Mouse (Mus musculus) stomach, postnatal 0 days (tissue): ENCODE data around the gene Mtus2. TPM values are rescaled to one million over a fixed set of nuclear protein-coding genes. Genes with fewer than 3 reads are reported as not detected.

Experiments
- ATAC-seq: fragments of 200-750 bp; cut with Nextera tagmentation; 2 replicates; pipeline ENCODE4 v1.8.0; 2017; ENCODE audit not compliant: low FRiP score, low TSS enrichment
- DNase-seq: peaks from one replicate; pipeline ENCODE4 v3.0.0-alpha.2; 2016; ENCODE audit warnings: low spot score
- H3K27ac ChIP-seq: fragments of 300-500 bp; sonication (generic); replicated peaks from 2 replicates; pipeline ENCODE4 v1.5.1; 2014; ENCODE audit warnings: mild to moderate bottlenecking, control low read depth
- H3K27me3 ChIP-seq: fragments of 300-500 bp; sonication (generic); 2 replicates; pipeline ENCODE4 v1.6.1; 2014; ENCODE audit warnings: low read length; ENCODE audit not compliant: control insufficient read depth, insufficient read depth
- H3K36me3 ChIP-seq: fragments of 300-500 bp; sonication (generic); 2 replicates; pipeline ENCODE4 v1.6.1; 2014; ENCODE audit warnings: low read length, mixed read lengths; ENCODE audit not compliant: control insufficient read depth, insufficient read depth
- H3K4me1 ChIP-seq: fragments of 300-500 bp; sonication (generic); replicated peaks from 2 replicates; pipeline ENCODE4 v1.6.1; 2014; ENCODE audit warnings: antibody characterized with exemption; ENCODE audit not compliant: control insufficient read depth, insufficient read depth
- H3K4me2 ChIP-seq: fragments of 300-500 bp; sonication (generic); replicated peaks from 2 replicates; pipeline ENCODE4 v1.6.1; 2014; ENCODE audit warnings: low read depth, mild to moderate bottlenecking, control low read depth, moderate library complexity
- H3K4me3 ChIP-seq: fragments of 300-500 bp; sonication (generic); 2 replicates; pipeline ENCODE4 v1.5.1; 2014; ENCODE audit warnings: low read depth, low read length, control low read depth
- H3K9ac ChIP-seq: fragments of 300-500 bp; sonication (generic); 2 replicates; pipeline ENCODE4 v1.6.1; 2014; ENCODE audit warnings: mild to moderate bottlenecking, low read length, control low read depth, mixed read lengths
- H3K9me3 ChIP-seq: fragments of 300-500 bp; sonication (generic); 2 replicates; pipeline ENCODE4 v1.6.1; 2016; ENCODE audit warnings: low read length; ENCODE audit not compliant: control insufficient read depth
- CTCF ChIP-seq: IDR thresholded peaks from 2 replicates; pipeline ENCODE4 v1.5.1; 2016; ENCODE audit warnings: antibody characterized with exemption, low read depth, mild to moderate bottlenecking, moderate library complexity
- EP300 ChIP-seq: optimal IDR thresholded peaks from 2 replicates; pipeline ENCODE3; 2016; ENCODE audit warnings: antibody characterized with exemption
- WGBS: fragments of 180-500 bp; shearing (Covaris S2); extraction: QIAGEN DNeasy Blood & Tissue Kit; methylation state at CpG from one replicate; pipeline ENCODE4 v1.1.7; 2014; 5-methylcytosine and 5-hydroxymethylcytosine counted together
- polyA plus RNA-seq: library from polyadenylated mRNA; unstranded; fragments of >200 nt; fragmentation: Nextera tagmentation; extraction: Ambion mirVana; gene quantifications from 2 replicates; pipeline ENCODE4 v1.2.1, GENCODE M21; 2015

The Mtus2 gene
- 8.3 and 12.3 TPM in 2 replicates for polyA plus RNA-seq

DNA sequence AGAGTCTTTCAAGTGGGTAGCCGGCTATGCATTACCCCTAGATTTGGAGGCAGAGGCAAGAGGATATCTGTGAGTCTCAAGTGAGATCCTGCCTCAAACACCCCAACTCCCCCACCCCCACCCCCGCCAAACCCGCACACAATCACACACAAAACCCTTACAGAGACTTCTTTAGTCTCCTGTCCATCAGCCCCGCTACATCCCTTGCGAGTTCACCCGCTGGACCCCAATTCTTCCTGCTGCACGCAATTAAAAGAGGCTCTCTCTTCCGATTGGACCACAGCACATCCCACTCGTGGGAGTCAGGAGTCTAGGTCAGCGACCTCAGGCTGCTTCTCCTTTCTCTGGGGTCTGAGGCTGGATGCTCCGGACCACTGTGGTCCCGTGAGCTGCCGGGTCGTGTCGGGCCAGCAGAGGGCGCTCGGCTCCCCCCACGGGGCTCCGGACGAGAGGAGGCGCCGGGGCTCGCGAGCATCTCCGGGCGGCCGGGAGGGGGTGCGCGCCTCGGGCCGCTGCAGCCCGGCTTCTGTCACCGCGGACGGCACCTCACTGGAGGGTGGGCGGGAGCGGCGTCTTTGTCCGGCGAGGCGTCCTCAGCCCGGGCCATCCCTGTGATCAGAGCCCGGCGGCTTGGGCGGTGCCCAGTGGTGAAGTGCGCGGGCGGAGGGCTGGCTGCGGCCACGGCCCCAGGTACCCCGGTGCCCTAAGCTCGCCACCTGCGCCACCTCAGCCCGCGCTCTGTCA, at the start of gene Mtus2:
Gene Mtus2 (plus strand): TSS at position 500 of the 744 bp plus-strand sequence.
- TF ChIP-seq EP300: no peak
- TF ChIP-seq CTCF: peak; percentile 86
- Histone ChIP-seq H3K36me3 (no peaks in the 10 kb centered on the region), H3K4me1 (peaks cover 3% of the 10 kb centered on the region; the same call in 1 of the 2 replicates), H3K9ac (peak within 1 kb of the TSS; percentile 45), H3K9me3 (no peaks in the 10 kb centered on the region), H3K4me2 (peak within 1 kb of the TSS; percentile 86), H3K27me3 (no peaks in the 10 kb centered on the region; the same call in 1 of the 2 replicates), H3K4me3 (peak within 1 kb of the TSS; percentile 48), H3K27ac (no peak within 1 kb of the TSS)
- ATAC-seq: peak; percentile 81
- 2% methylated on average over 53 of the region's 55 CpGs for WGBS
- DNase-seq: peak; percentile 83

DNA sequence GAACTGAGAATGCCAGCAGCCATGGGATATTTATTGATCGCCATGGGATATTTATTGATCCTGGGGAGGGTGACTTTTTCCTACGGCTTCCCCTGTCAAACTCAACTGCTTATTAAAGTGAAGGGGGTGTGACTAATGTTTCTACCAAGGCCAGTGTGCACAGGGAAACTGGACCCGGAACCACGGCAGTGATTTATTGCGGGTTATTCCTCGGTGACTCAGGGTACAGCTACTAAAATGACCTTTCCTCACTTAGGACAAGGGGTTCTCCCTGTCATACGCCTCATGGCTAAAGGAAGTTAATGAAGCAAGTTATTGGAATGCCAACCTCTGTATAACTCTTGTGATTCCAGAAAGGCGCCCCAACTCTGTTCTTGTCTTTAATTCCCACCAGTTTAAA, 49.3 kb upstream of the Mtus2 start:
- H3K4me3 ChIP-seq: no peak overlapping the region
- H3K36me3 ChIP-seq: no peaks in the 10 kb centered on the region
- no peak overlapping the region for H3K27ac ChIP-seq
- WGBS: 81% methylated on average over 8 of the region's 8 CpGs
- no peak for TF ChIP-seq EP300
- no peak for TF ChIP-seq CTCF
- no peaks in the 10 kb centered on the region for H3K9me3 ChIP-seq
- no peak overlapping the region for H3K9ac ChIP-seq
- no peak for ATAC-seq
- no peak for DNase-seq
- H3K4me2 ChIP-seq: no peak overlapping the region
- H3K27me3 ChIP-seq: no peaks in the 10 kb centered on the region
- H3K4me1 ChIP-seq: no peaks in the 10 kb centered on the region

DNA sequence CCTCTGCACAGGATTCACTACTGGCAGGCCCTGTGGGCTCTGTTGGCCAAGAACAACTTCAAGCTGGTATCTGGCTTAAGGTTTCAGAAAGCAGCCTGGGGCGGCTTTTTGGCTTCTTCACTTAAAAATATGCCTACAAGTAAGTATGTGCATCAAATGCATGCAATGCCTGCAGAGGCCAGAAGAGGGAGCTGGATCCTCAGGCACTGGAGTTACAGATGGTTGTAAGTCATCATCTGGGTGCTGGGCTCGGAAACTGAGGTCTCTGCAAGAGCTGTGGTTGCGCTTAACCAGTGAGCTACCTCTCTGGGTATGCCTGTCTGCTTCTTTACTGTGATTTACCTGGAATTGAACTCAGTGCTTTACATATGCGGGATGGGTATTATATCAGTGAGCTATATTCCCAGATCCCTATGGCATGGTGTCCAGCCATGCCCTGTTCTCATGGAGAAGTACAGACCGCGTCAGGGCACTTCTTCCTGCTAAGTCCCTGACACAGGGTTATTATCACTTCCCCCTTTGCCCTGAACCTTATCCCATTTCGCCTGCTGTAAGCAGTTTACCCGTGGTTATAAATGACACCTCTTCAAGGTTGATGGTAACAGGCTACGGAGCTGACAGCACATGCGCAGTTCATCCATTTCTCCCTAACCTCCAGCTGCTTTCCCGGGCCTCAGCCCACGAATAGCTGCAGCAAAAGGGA, 46.2 kb upstream of the Mtus2 start:
- ATAC-seq (no peak), DNase-seq (no peak)
- Histone ChIP-seq H3K27me3 (no peaks in the 10 kb centered on the region), H3K4me1 (no peaks in the 10 kb centered on the region), H3K4me3 (no peak overlapping the region), H3K36me3 (no peaks in the 10 kb centered on the region), H3K9ac (no peak overlapping the region), H3K27ac (no peak overlapping the region), H3K4me2 (no peak overlapping the region), H3K9me3 (no peaks in the 10 kb centered on the region)
- WGBS: 66% methylated on average over 12 of the region's 12 CpGs
- TF ChIP-seq EP300 (no peak), CTCF (peak; percentile 51)

DNA sequence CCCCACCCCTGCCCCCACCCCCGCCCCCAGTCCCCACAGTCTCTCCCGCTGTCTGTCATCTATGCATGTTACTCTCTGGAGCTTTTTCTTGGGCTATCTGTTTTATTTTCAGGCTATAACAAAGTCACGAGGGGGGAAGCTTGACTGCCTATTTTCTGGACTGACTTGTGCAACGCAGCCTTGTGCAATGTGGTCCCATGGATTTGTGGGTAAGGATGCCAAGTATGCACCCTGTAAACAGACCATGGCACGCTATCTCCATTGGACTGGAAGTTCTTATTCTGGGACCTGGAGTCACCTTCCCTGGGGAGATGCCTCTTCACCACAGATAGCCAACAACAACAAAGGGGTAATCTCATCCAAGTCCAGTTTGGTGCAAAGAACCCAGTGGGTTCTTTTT, 45.4 kb upstream of the Mtus2 start:
- H3K4me2 ChIP-seq: no peak overlapping the region
- ATAC-seq: no peak
- H3K27me3 ChIP-seq: no peaks in the 10 kb centered on the region
- H3K27ac ChIP-seq: no peak overlapping the region
- no peak for TF ChIP-seq CTCF
- no peak for TF ChIP-seq EP300
- no peak overlapping the region for H3K9ac ChIP-seq
- no peaks in the 10 kb centered on the region for H3K36me3 ChIP-seq
- no peak overlapping the region for H3K4me3 ChIP-seq
- no peaks in the 10 kb centered on the region for H3K9me3 ChIP-seq
- no peak for DNase-seq
- 69% methylated on average over 5 of the region's 5 CpGs for WGBS
- H3K4me1 ChIP-seq: no peaks in the 10 kb centered on the region

DNA sequence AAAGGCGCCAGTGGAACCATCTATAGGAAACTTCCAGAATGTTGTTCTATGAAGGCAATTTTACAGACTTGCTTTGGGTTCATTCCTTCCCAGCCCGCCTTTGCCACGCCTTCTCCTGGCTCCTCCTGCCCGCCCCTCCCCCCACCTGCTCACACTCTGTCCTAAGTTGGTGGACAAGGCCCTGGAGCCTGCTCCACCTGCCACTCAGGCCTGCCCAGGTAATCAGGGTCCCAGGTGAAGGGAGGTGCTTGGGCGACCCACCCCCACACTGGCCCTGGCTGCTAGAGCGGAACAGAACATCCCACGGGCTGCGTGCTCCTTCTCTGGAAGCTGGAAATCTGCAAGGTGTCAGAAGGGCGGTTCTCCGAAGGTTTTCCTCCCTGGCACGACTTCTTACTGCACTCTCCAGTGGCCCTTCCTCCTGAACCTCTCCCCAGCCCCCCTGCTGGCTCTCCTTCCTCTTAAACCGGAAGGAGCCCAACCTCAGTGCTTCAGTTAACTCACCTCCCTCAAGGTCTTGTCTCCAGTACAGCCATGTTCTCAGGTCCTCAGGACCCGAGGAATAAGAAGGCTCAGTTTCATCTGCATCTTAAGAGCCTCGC, 43.8 kb upstream of the Mtus2 start:
- Histone ChIP-seq H3K9me3 (no peaks in the 10 kb centered on the region), H3K4me2 (peak overlapping the region; percentile 8; the same call in 1 of the 2 replicates), H3K4me3 (no peak overlapping the region), H3K27ac (no peak overlapping the region), H3K27me3 (no peaks in the 10 kb centered on the region), H3K4me1 (no peaks in the 10 kb centered on the region), H3K9ac (no peak overlapping the region), H3K36me3 (no peaks in the 10 kb centered on the region)
- DNase-seq (peak; percentile 59), ATAC-seq (peak; percentile 69)
- TF ChIP-seq EP300 (no peak), CTCF (no peak)
- WGBS: 25% methylated on average over 14 of the region's 14 CpGs
